Mouse (Mus musculus) stomach, postnatal 0 days (tissue): Measurements from ENCODE around the gene Map4k3.

ENCODE experiments used
- CTCF ChIP-seq: IDR thresholded peaks from 2 replicates; pipeline ENCODE4 v1.5.1; 2016; ENCODE audit warnings: antibody characterized with exemption, low read depth, mild to moderate bottlenecking, moderate library complexity
- EP300 ChIP-seq: optimal IDR thresholded peaks from 2 replicates; pipeline ENCODE3; 2016; ENCODE audit warnings: antibody characterized with exemption

GRCm38 (mm10) chr17:80559745-80560144 lies 168.5 kb downstream of the Map4k3 start:
- TF ChIP-seq CTCF (peak; percentile 55), EP300 (no peak)
